Mouse (Mus musculus): ENCODE measurements at regions not wholly inside any gene's neighbourhood (a gene's known extent, or its start where the extent isn't known, plus 50 kb on each side); places are given as distances from the start of the nearest gene placed in this dataset.

GRCm38 (mm10) chr10:96471523-96471922, 145.3 kb upstream of the Btg1 start:
- H3K27ac ChIP-seq (ENCODE audit: insufficient read depth, low read length), result no peak overlapping the region
- no peaks in the 10 kb centered on the region for H3K36me3 ChIP-seq (ENCODE audit: control insufficient read depth, insufficient read depth, low read length)
- H3K4me1 ChIP-seq (ENCODE audit: control insufficient read depth, insufficient read depth, insufficient read length), result peaks cover 6% of the 10 kb centered on the region
- no peak overlapping the region for H3K4me3 ChIP-seq (ENCODE audit: extremely low read depth, insufficient read depth, insufficient read length)
- no peaks in the 10 kb centered on the region for H3K27me3 ChIP-seq (ENCODE audit: control insufficient read depth, insufficient read depth, low read length)
- TF ChIP-seq POLR2A (IDR thresholded peaks at IDR 0.05; ENCODE audit: low read depth, low read length) (no peak), CTCF (IDR thresholded peaks at IDR 0.05; ENCODE audit: extremely low read depth, insufficient read depth, insufficient read length, insufficient replicate concordance) (no peak)
- no peak for DNase-seq (ENCODE audit: low read depth in 1 of 2, low spot score in 2 of 2)

- TF ChIP-seq POLR2A (IDR thresholded peaks at IDR 0.05; ENCODE audit: low read depth, low read length), result no peak
- no peak for TF ChIP-seq CTCF (IDR thresholded peaks at IDR 0.05; ENCODE audit: extremely low read depth, insufficient read depth, insufficient read length, insufficient replicate concordance)
- DNase-seq (ENCODE audit: low read depth in 1 of 2, low spot score in 2 of 2), result no peak
- WGBS, result 94% methylated on average over 12 of the region's 12 CpGs
- H3K27me3 ChIP-seq (ENCODE audit: control insufficient read depth, insufficient read depth, low read length), result no peaks in the 10 kb centered on the region
- H3K4me1 ChIP-seq (ENCODE audit: control insufficient read depth, insufficient read depth, insufficient read length), result peaks cover 6% of the 10 kb centered on the region; the same call in 1 of the 2 replicates
- no peak overlapping the region for H3K27ac ChIP-seq (ENCODE audit: insufficient read depth, low read length)
- H3K36me3 ChIP-seq (ENCODE audit: control insufficient read depth, insufficient read depth, low read length), result no peaks in the 10 kb centered on the region
- H3K4me3 ChIP-seq (ENCODE audit: extremely low read depth, insufficient read depth, insufficient read length), result no peak overlapping the region
These were observed 137.5 kb upstream of the Btg1 start for GRCm38 (mm10) chr10:96479350-96479749.

- no peak for DNase-seq (ENCODE audit: low read depth in 1 of 2, low spot score in 2 of 2)
- WGBS, result 95% methylated on average over 8 of the region's 8 CpGs
- Histone ChIP-seq H3K36me3 (ENCODE audit: control insufficient read depth, insufficient read depth, low read length) (no peaks in the 10 kb centered on the region), H3K27me3 (ENCODE audit: control insufficient read depth, insufficient read depth, low read length) (no peaks in the 10 kb centered on the region), H3K4me1 (ENCODE audit: control insufficient read depth, insufficient read depth, insufficient read length) (peaks cover 6% of the 10 kb centered on the region; the same call in 1 of the 2 replicates), H3K27ac (ENCODE audit: insufficient read depth, low read length) (no peak overlapping the region), H3K4me3 (ENCODE audit: extremely low read depth, insufficient read depth, insufficient read length) (no peak overlapping the region)
- TF ChIP-seq CTCF (IDR thresholded peaks at IDR 0.05; ENCODE audit: extremely low read depth, insufficient read depth, insufficient read length, insufficient replicate concordance), result no peak
- TF ChIP-seq POLR2A (IDR thresholded peaks at IDR 0.05; ENCODE audit: low read depth, low read length), result no peak
These were observed 137.0 kb upstream of the Btg1 start for GRCm38 (mm10) chr10:96479786-96480185.

- Histone ChIP-seq H3K27ac (ENCODE audit: insufficient read depth, low read length) (no peak overlapping the region), H3K36me3 (ENCODE audit: control insufficient read depth, insufficient read depth, low read length) (no peaks in the 10 kb centered on the region), H3K4me1 (ENCODE audit: control insufficient read depth, insufficient read depth, insufficient read length) (peaks cover 6% of the 10 kb centered on the region; the same call in 1 of the 2 replicates), H3K27me3 (ENCODE audit: control insufficient read depth, insufficient read depth, low read length) (no peaks in the 10 kb centered on the region), H3K4me3 (ENCODE audit: extremely low read depth, insufficient read depth, insufficient read length) (no peak overlapping the region)
- no peak for DNase-seq (ENCODE audit: low read depth in 1 of 2, low spot score in 2 of 2)
- TF ChIP-seq CTCF (IDR thresholded peaks at IDR 0.05; ENCODE audit: extremely low read depth, insufficient read depth, insufficient read length, insufficient replicate concordance), result no peak
- TF ChIP-seq POLR2A (IDR thresholded peaks at IDR 0.05; ENCODE audit: low read depth, low read length), result no peak
- WGBS, result 69% methylated on average over 14 of the region's 14 CpGs
These were observed 136.1 kb upstream of the Btg1 start for GRCm38 (mm10) chr10:96480453-96481324.

GRCm38 (mm10) chr10:96481325-96481638, 135.5 kb upstream of the Btg1 start:
- 20% methylated on average over 8 of the region's 8 CpGs for WGBS
- Histone ChIP-seq H3K27me3 (ENCODE audit: control insufficient read depth, insufficient read depth, low read length) (no peaks in the 10 kb centered on the region), H3K36me3 (ENCODE audit: control insufficient read depth, insufficient read depth, low read length) (no peaks in the 10 kb centered on the region), H3K27ac (ENCODE audit: insufficient read depth, low read length) (no peak overlapping the region), H3K4me1 (ENCODE audit: control insufficient read depth, insufficient read depth, insufficient read length) (peaks cover 6% of the 10 kb centered on the region; the same call in 1 of the 2 replicates), H3K4me3 (ENCODE audit: extremely low read depth, insufficient read depth, insufficient read length) (no peak overlapping the region)
- peak in 1 of 2 experiments; percentile 25 for DNase-seq (ENCODE audit: low read depth in 1 of 2, low spot score in 2 of 2)
- TF ChIP-seq CTCF (IDR thresholded peaks at IDR 0.05; ENCODE audit: extremely low read depth, insufficient read depth, insufficient read length, insufficient replicate concordance), result no peak
- no peak for TF ChIP-seq POLR2A (IDR thresholded peaks at IDR 0.05; ENCODE audit: low read depth, low read length)

- Histone ChIP-seq H3K4me1 (ENCODE audit: control insufficient read depth, insufficient read depth, insufficient read length) (peaks cover 2% of the 10 kb centered on the region; the same call in 1 of the 2 replicates), H3K27me3 (ENCODE audit: control insufficient read depth, insufficient read depth, low read length) (no peaks in the 10 kb centered on the region), H3K27ac (ENCODE audit: insufficient read depth, low read length) (no peak overlapping the region), H3K4me3 (ENCODE audit: extremely low read depth, insufficient read depth, insufficient read length) (no peak overlapping the region), H3K36me3 (ENCODE audit: control insufficient read depth, insufficient read depth, low read length) (no peaks in the 10 kb centered on the region)
- 92% methylated on average over 3 of the region's 3 CpGs for WGBS
- TF ChIP-seq CTCF (IDR thresholded peaks at IDR 0.05; ENCODE audit: extremely low read depth, insufficient read depth, insufficient read length, insufficient replicate concordance) (no peak), POLR2A (IDR thresholded peaks at IDR 0.05; ENCODE audit: low read depth, low read length) (no peak)
- no peak for DNase-seq (ENCODE audit: low read depth in 1 of 2, low spot score in 2 of 2)
These were observed 130.1 kb upstream of the Btg1 start for GRCm38 (mm10) chr10:96486724-96487123.

GRCm38 (mm10) chr10:96493706-96494105, 123.1 kb upstream of the Btg1 start:
- 67% methylated on average over 1 of the region's 1 CpGs for WGBS
- TF ChIP-seq CTCF (IDR thresholded peaks at IDR 0.05; ENCODE audit: extremely low read depth, insufficient read depth, insufficient read length, insufficient replicate concordance) (no peak), POLR2A (IDR thresholded peaks at IDR 0.05; ENCODE audit: low read depth, low read length) (no peak)
- no peak overlapping the region for H3K4me3 ChIP-seq (ENCODE audit: extremely low read depth, insufficient read depth, insufficient read length)
- H3K36me3 ChIP-seq (ENCODE audit: control insufficient read depth, insufficient read depth, low read length), result no peaks in the 10 kb centered on the region
- H3K27ac ChIP-seq (ENCODE audit: insufficient read depth, low read length), result no peak overlapping the region
- no peak for DNase-seq (ENCODE audit: low read depth in 1 of 2, low spot score in 2 of 2)
- no peaks in the 10 kb centered on the region for H3K27me3 ChIP-seq (ENCODE audit: control insufficient read depth, insufficient read depth, low read length)
- peaks cover 16% of the 10 kb centered on the region; the same call in 1 of the 2 replicates for H3K4me1 ChIP-seq (ENCODE audit: control insufficient read depth, insufficient read depth, insufficient read length)

Measured in spleen, adult 2 months (tissue).